Mouse (Mus musculus) myocyte (in vitro differentiated cells): ENCODE measurements around the gene Spred2.

Source experiments
- CEBPB ChIP-seq: IDR thresholded peaks from 2 replicates; pipeline ENCODE4 v1.6.1; 2011; ENCODE audit warnings: mild to moderate bottlenecking, moderate library complexity; ENCODE audit not compliant: poor library complexity, insufficient read depth, severe bottlenecking
- E2F4 ChIP-seq: IDR thresholded peaks from one replicate; pipeline ENCODE4 v1.6.1; 2011; ENCODE audit warnings: mild to moderate bottlenecking, control low read depth, moderate library complexity; ENCODE audit not compliant: insufficient read depth
- MAX ChIP-seq: IDR thresholded peaks from one replicate; pipeline ENCODE4 v1.6.1; 2011; ENCODE audit warnings: low read depth, mild to moderate bottlenecking, control low read depth
- MYOD1 ChIP-seq, 3 experiments: IDR thresholded peaks; one replicate each; pipeline ENCODE4 v1.6.1; 2011; ENCODE audit warnings: control low read depth in 2 of 3, low read depth in 2 of 3, mild to moderate bottlenecking in 2 of 3, moderate library complexity in 1 of 3; ENCODE audit not compliant: insufficient read length in 2 of 3, control insufficient read depth in 1 of 3
- MYOG ChIP-seq, 3 experiments: IDR thresholded peaks; one replicate each; pipeline ENCODE4 v1.6.1; 2011; ENCODE audit warnings: control low read depth in 2 of 3, low read depth in 2 of 3, mild to moderate bottlenecking in 2 of 3; ENCODE audit not compliant: insufficient read length in 2 of 3, control insufficient read depth in 1 of 3, insufficient read depth in 1 of 3
- POLR2A ChIP-seq: IDR thresholded peaks from one replicate; pipeline ENCODE4 v1.6.1; 2011; ENCODE audit warnings: low read depth, mild to moderate bottlenecking, control low read depth, moderate library complexity; ENCODE audit not compliant: insufficient read length
- POLR2AphosphoS2 ChIP-seq: IDR thresholded peaks from one replicate; pipeline ENCODE4 v1.6.1; 2011; ENCODE audit warnings: low read depth, control low read depth; ENCODE audit not compliant: insufficient read length
- SRF ChIP-seq: IDR thresholded peaks from one replicate; pipeline ENCODE4 v1.6.1; 2011; ENCODE audit warnings: low read depth; ENCODE audit not compliant: control insufficient read depth, insufficient read length
- TCF12 ChIP-seq: IDR thresholded peaks from one replicate; pipeline ENCODE4 v1.6.1; 2011; ENCODE audit warnings: mild to moderate bottlenecking, control low read depth; ENCODE audit not compliant: poor library complexity, insufficient read depth, severe bottlenecking
- TCF3 ChIP-seq: IDR thresholded peaks from one replicate; pipeline ENCODE4 v1.6.1; 2011; ENCODE audit warnings: low read depth, control low read depth; ENCODE audit not compliant: insufficient read length
- USF1 ChIP-seq: IDR thresholded peaks from one replicate; pipeline ENCODE4 v1.6.1; 2011; ENCODE audit warnings: low read depth, mild to moderate bottlenecking, control low read depth, moderate library complexity

GRCm38 (mm10) chr11:19952963-19953362 is 28.8 kb downstream of the Spred2 start:
- TF ChIP-seq TCF12 (no peak), MAX (no peak), POLR2A (no peak), USF1 (no peak), TCF3 (no peak), POLR2AphosphoS2 (no peak), CEBPB (no peak), MYOD1 (IDR thresholded peaks at IDR 0.05; ENCODE audit: control insufficient read depth in 1 of 3, insufficient read length in 2 of 3, low read depth in 2 of 3) (no peak), E2F4 (no peak), SRF (no peak), MYOG (IDR thresholded peaks at IDR 0.05; ENCODE audit: control insufficient read depth in 1 of 3, insufficient read depth in 1 of 3, insufficient read length in 2 of 3, low read depth in 2 of 3) (no peak)
